Mouse (Mus musculus) spleen, adult 2 months (tissue): ENCODE measurements at regions not wholly inside any gene's neighbourhood (a gene's known extent, or its start where the extent isn't known, plus 50 kb on each side); places are given as distances from the start of the nearest gene placed in this dataset.

ENCODE experiments used
- DNase-seq, 2 experiments: peaks; one replicate each; pipeline versions ENCODE4 v3.0.0 to v3.0.0-alpha.2; 2012 to 2021; ENCODE audit warnings: low spot score in 2 of 2, low read depth in 1 of 2
- H3K27ac ChIP-seq: fragments of 200-500 bp; 2 replicates; pipeline ENCODE4 v1.5.1; 2012; ENCODE audit warnings: low read length, inconsistent platforms; ENCODE audit not compliant: insufficient read depth
- H3K27me3 ChIP-seq: fragments of 200-500 bp; 2 replicates; pipeline ENCODE4 v1.6.1; 2012; ENCODE audit warnings: mild to moderate bottlenecking, moderate library complexity, low read length, inconsistent platforms; ENCODE audit not compliant: control insufficient read depth, insufficient read depth
- H3K36me3 ChIP-seq: fragments of 200-500 bp; 2 replicates; pipeline ENCODE4 v1.6.1; 2012; ENCODE audit warnings: mild to moderate bottlenecking, low read length, inconsistent platforms; ENCODE audit not compliant: control insufficient read depth, insufficient read depth
- H3K4me1 ChIP-seq: fragments of 200-500 bp; 2 replicates; pipeline ENCODE4 v1.6.1; 2011; ENCODE audit warnings: inconsistent platforms; ENCODE audit not compliant: control insufficient read depth, insufficient read depth, insufficient read length
- H3K4me3 ChIP-seq: fragments of 200-500 bp; 2 replicates; pipeline ENCODE4 v1.5.1; 2011; ENCODE audit warnings: mild to moderate bottlenecking, inconsistent platforms; ENCODE audit not compliant: insufficient read depth, insufficient read length; ENCODE audit errors: extremely low read depth
- CTCF ChIP-seq: fragments of 200-500 bp; IDR thresholded peaks from 2 replicates; pipeline ENCODE4 v1.5.1; 2011; ENCODE audit warnings: mild to moderate bottlenecking, inconsistent platforms; ENCODE audit not compliant: insufficient read depth, insufficient read length, insufficient replicate concordance; ENCODE audit errors: extremely low read depth
- POLR2A ChIP-seq: fragments of 200-500 bp; IDR thresholded peaks from 2 replicates; pipeline ENCODE4 v1.6.1; 2011; ENCODE audit warnings: low read depth, low read length, inconsistent platforms
- WGBS: fragments of 180-500 bp; shearing (Covaris S2); methylation state at CpG from one replicate; pipeline ENCODE4 v1.1.7; 2018; 5-methylcytosine and 5-hydroxymethylcytosine counted together

- H3K4me1 ChIP-seq = no peaks in the 10 kb centered on the region
- no peak overlapping the region for H3K4me3 ChIP-seq
- H3K27ac ChIP-seq = no peak overlapping the region
- 92% methylated on average over 1 of the region's 1 CpGs for WGBS
- TF ChIP-seq CTCF (no peak), POLR2A (no peak)
- DNase-seq = no peak
- H3K36me3 ChIP-seq = no peaks in the 10 kb centered on the region
- H3K27me3 ChIP-seq = no peaks in the 10 kb centered on the region
Observed at GRCm38 (mm10) chr17:76110856-76111255, 559.1 kb upstream of the Fam98a start.

GRCm38 (mm10) chr17:76083536-76083935 is 531.8 kb upstream of the Fam98a start:
- no peaks in the 10 kb centered on the region for H3K4me1 ChIP-seq
- TF ChIP-seq POLR2A (no peak), CTCF (no peak)
- no peak for DNase-seq
- no peaks in the 10 kb centered on the region for H3K27me3 ChIP-seq
- no peak overlapping the region for H3K27ac ChIP-seq
- H3K4me3 ChIP-seq = no peak overlapping the region
- WGBS = 87% methylated on average over 3 of the region's 3 CpGs
- no peaks in the 10 kb centered on the region for H3K36me3 ChIP-seq

GRCm38 (mm10) chr17:76081780-76082179 is 530.0 kb upstream of the Fam98a start:
- Histone ChIP-seq H3K4me3 (no peak overlapping the region), H3K27ac (no peak overlapping the region), H3K4me1 (no peaks in the 10 kb centered on the region), H3K27me3 (no peaks in the 10 kb centered on the region), H3K36me3 (no peaks in the 10 kb centered on the region)
- WGBS = 82% methylated on average over 2 of the region's 2 CpGs
- DNase-seq = no peak
- TF ChIP-seq POLR2A = no peak
- no peak for TF ChIP-seq CTCF

GRCm38 (mm10) chr17:76046438-76046837 is 494.7 kb upstream of the Fam98a start:
- Histone ChIP-seq H3K27me3 (no peaks in the 10 kb centered on the region), H3K27ac (no peak overlapping the region), H3K4me1 (no peaks in the 10 kb centered on the region), H3K36me3 (no peaks in the 10 kb centered on the region), H3K4me3 (no peak overlapping the region)
- 92% methylated on average over 1 of the region's 1 CpGs for WGBS
- no peak for DNase-seq
- TF ChIP-seq CTCF = no peak
- no peak for TF ChIP-seq POLR2A

GRCm38 (mm10) chr17:76032710-76033109 is 481.0 kb upstream of the Fam98a start:
- Histone ChIP-seq H3K36me3 (no peaks in the 10 kb centered on the region), H3K27me3 (no peaks in the 10 kb centered on the region), H3K4me3 (no peak overlapping the region), H3K27ac (no peak overlapping the region), H3K4me1 (no peaks in the 10 kb centered on the region)
- TF ChIP-seq POLR2A (no peak), CTCF (no peak)
- WGBS = 66% methylated on average over 1 of the region's 1 CpGs
- no peak for DNase-seq

- TF ChIP-seq CTCF (no peak), POLR2A (no peak)
- H3K4me1 ChIP-seq = no peaks in the 10 kb centered on the region
- DNase-seq = no peak
- no peaks in the 10 kb centered on the region for H3K27me3 ChIP-seq
- 88% methylated on average over 1 of the region's 1 CpGs for WGBS
- no peak overlapping the region for H3K27ac ChIP-seq
- no peak overlapping the region for H3K4me3 ChIP-seq
- H3K36me3 ChIP-seq = no peaks in the 10 kb centered on the region
Observed at GRCm38 (mm10) chr17:76008011-76008410, 456.3 kb upstream of the Fam98a start.

GRCm38 (mm10) chr17:76002836-76003235 is 451.1 kb upstream of the Fam98a start:
- H3K4me3 ChIP-seq = no peak overlapping the region
- no peaks in the 10 kb centered on the region for H3K27me3 ChIP-seq
- H3K27ac ChIP-seq = no peak overlapping the region
- no peaks in the 10 kb centered on the region for H3K4me1 ChIP-seq
- no peaks in the 10 kb centered on the region for H3K36me3 ChIP-seq
- TF ChIP-seq CTCF = no peak
- no peak for TF ChIP-seq POLR2A
- DNase-seq = no peak
